Mouse (Mus musculus) T-helper 1 cell (primary cell): ENCODE results near the gene Pde1c.

ENCODE experiments used
- in situ Hi-C: fragments of 300-600 bp; cut with MboI, MseI; formaldehyde crosslinking; loops from one replicate; pipeline ENCODE4 v1.15.1; 2025; ENCODE audit warnings: high pct_unique_total_duplicates

The Pde1c gene

GRCm38 (mm10) chr6:56568470-56569372 lies at the start of gene Pde1c:
Pde1c (minus strand) TSS chr6:56569103.
- in situ Hi-C loops = no loop called here

- in situ Hi-C loops = loop anchor here (10.0 to 25.0 kb wide), 2 partner anchors 542 to 1895 kb away; no protein-coding TSS in a partner anchor
Measured at GRCm38 (mm10) chr6:56616982-56617613, 48.2 kb upstream of the Pde1c start.

GRCm38 (mm10) chr6:56616228-56616981 lies 47.5 kb upstream of the Pde1c start:
- in situ Hi-C loops = loop anchor here (10.0 to 25.0 kb wide), 2 partner anchors 542 to 1896 kb away; no protein-coding TSS in a partner anchor

- in situ Hi-C loops = loop anchor here (25.0 kb wide), 1 partner anchor 1903 kb away; no protein-coding TSS in a partner anchor
Measured at GRCm38 (mm10) chr6:56609529-56609928, 40.6 kb upstream of the Pde1c start.

- in situ Hi-C loops = loop anchor here (25.0 kb wide), 1 partner anchor 1904 kb away; no protein-coding TSS in a partner anchor
Measured at GRCm38 (mm10) chr6:56608277-56608676, 39.4 kb upstream of the Pde1c start.

GRCm38 (mm10) chr6:56579568-56579967 lies 10.7 kb upstream of the Pde1c start:
- in situ Hi-C loops = no loop called here

GRCm38 (mm10) chr6:56560891-56561290 lies 8.0 kb downstream of the Pde1c start:
- in situ Hi-C loops = no loop called here

GRCm38 (mm10) chr6:56560474-56560888 lies 8.4 kb downstream of the Pde1c start:
- in situ Hi-C loops = no loop called here

- in situ Hi-C loops = no loop called here
Measured at GRCm38 (mm10) chr6:56558711-56559110, 10.2 kb downstream of the Pde1c start.

- in situ Hi-C loops = no loop called here
Measured at GRCm38 (mm10) chr6:56555848-56556247, 13.1 kb downstream of the Pde1c start.

GRCm38 (mm10) chr6:56555382-56555781 lies 13.5 kb downstream of the Pde1c start:
- in situ Hi-C loops = no loop called here

- in situ Hi-C loops = no loop called here
Measured at GRCm38 (mm10) chr6:56551022-56551421, 17.9 kb downstream of the Pde1c start.

GRCm38 (mm10) chr6:56540247-56540646 lies 28.7 kb downstream of the Pde1c start:
- in situ Hi-C loops = no loop called here

- in situ Hi-C loops = no loop called here
Measured at GRCm38 (mm10) chr6:56534653-56535052, 34.2 kb downstream of the Pde1c start.

GRCm38 (mm10) chr6:56532257-56532656 lies 36.6 kb downstream of the Pde1c start:
- in situ Hi-C loops = no loop called here

- in situ Hi-C loops = no loop called here
Measured at GRCm38 (mm10) chr6:56523938-56524866, 44.7 kb downstream of the Pde1c start.

- in situ Hi-C loops = loop anchor here (10.0 kb wide), 2 partner anchors 196 to 1476 kb away; partner anchors contain the start of gene Vmn1r24
Measured at GRCm38 (mm10) chr6:56489161-56489560, 79.7 kb downstream of the Pde1c start.

- in situ Hi-C loops = loop anchor here (10.0 kb wide), 2 partner anchors 200 to 1480 kb away; partner anchors contain the start of gene Vmn1r24
Measured at GRCm38 (mm10) chr6:56485078-56485477, 83.8 kb downstream of the Pde1c start.

- in situ Hi-C loops = loop anchor here (10.0 kb wide), 2 partner anchors 204 to 1484 kb away; partner anchors contain the start of gene Vmn1r24
Measured at GRCm38 (mm10) chr6:56480914-56481482, 87.9 kb downstream of the Pde1c start.

- in situ Hi-C loops = loop anchor here (5.0 kb wide), 1 partner anchor 136 kb away; no protein-coding TSS in a partner anchor
Measured at GRCm38 (mm10) chr6:56476581-56476980, 92.3 kb downstream of the Pde1c start.
